Mouse (Mus musculus) midbrain, postnatal 0 days (tissue): ENCODE results near the gene Pacsin2. TPM values are rescaled to one million over a fixed set of nuclear protein-coding genes. Genes with fewer than 3 reads are reported as not detected.

Experiments
- ATAC-seq: fragments of 200-750 bp; cut with Nextera tagmentation; 2 replicates; pipeline ENCODE4 v1.8.0; 2017; ENCODE audit warnings: moderate number of reproducible peaks, mild to moderate bottlenecking, moderate TSS enrichment, moderate library complexity; ENCODE audit not compliant: low FRiP score
- DNase-seq: peaks from one replicate; pipeline ENCODE4 v3.0.0-alpha.2; 2015; ENCODE audit warnings: low spot score
- H3K27ac ChIP-seq: fragments of 300-500 bp; sonication (generic); 2 replicates; pipeline ENCODE4 v1.5.1; 2014; ENCODE audit warnings: low read depth, mild to moderate bottlenecking, low read length, mixed read lengths
- H3K27me3 ChIP-seq: fragments of 300-500 bp; sonication (generic); 2 replicates; pipeline ENCODE4 v1.6.1; 2014; ENCODE audit warnings: low read length, control low read depth, mixed read lengths; ENCODE audit not compliant: insufficient read depth
- H3K36me3 ChIP-seq: fragments of 300-500 bp; sonication (generic); 2 replicates; pipeline ENCODE4 v1.6.1; 2014; ENCODE audit warnings: low read length, control low read depth, mixed read lengths; ENCODE audit not compliant: insufficient read depth
- H3K4me1 ChIP-seq: fragments of 300-500 bp; sonication (generic); 2 replicates; pipeline ENCODE4 v1.6.1; 2014; ENCODE audit warnings: mild to moderate bottlenecking, control low read depth, antibody characterized with exemption, low read length, mixed read lengths; ENCODE audit not compliant: insufficient read depth
- H3K4me2 ChIP-seq: fragments of 300-500 bp; sonication (generic); 2 replicates; pipeline ENCODE4 v1.6.1; 2014; ENCODE audit warnings: low read depth, mild to moderate bottlenecking, low read length, mixed read lengths; ENCODE audit not compliant: poor library complexity, severe bottlenecking
- H3K4me3 ChIP-seq: fragments of 300-500 bp; sonication (generic); 2 replicates; pipeline ENCODE4 v1.5.1; 2014; ENCODE audit warnings: low read depth, mild to moderate bottlenecking, low read length, moderate library complexity
- H3K9ac ChIP-seq: fragments of 300-500 bp; sonication (generic); replicated peaks from 2 replicates; pipeline ENCODE4 v1.6.1; 2014; ENCODE audit warnings: mild to moderate bottlenecking, low read length, moderate library complexity, mixed read lengths; ENCODE audit not compliant: poor library complexity, severe bottlenecking
- H3K9me3 ChIP-seq: fragments of 300-500 bp; sonication (generic); 2 replicates; pipeline ENCODE4 v1.6.1; 2016; ENCODE audit warnings: low read length, control low read depth
- CTCF ChIP-seq: IDR thresholded peaks from 2 replicates; pipeline ENCODE4 v1.5.1; 2016; ENCODE audit warnings: antibody characterized with exemption, mild to moderate bottlenecking
- WGBS: fragments of 180-500 bp; shearing (Covaris S2); extraction: QIAGEN DNeasy Blood & Tissue Kit; methylation state at CpG from one replicate; pipeline ENCODE4 v1.1.7; 2014; 5-methylcytosine and 5-hydroxymethylcytosine counted together
- polyA plus RNA-seq: library from polyadenylated mRNA; unstranded; fragments of >200 nt; fragmentation: Nextera tagmentation; extraction: Ambion mirVana; gene quantifications from 2 replicates; pipeline ENCODE4 v1.2.1, GENCODE M21; 2015
- total RNA-seq: library from RNA; depleted of rRNA; stranded (reverse); fragments of >200 nt; gene quantifications from 2 replicates; pipeline ENCODE4 v1.2.3, GENCODE M21; 2014

Gene Pacsin2
- total and polyA plus RNA-seq, 2 experiments from 2014 or later: 14.6 to 16.2 TPM

GRCm38 (mm10) chr15:83493856-83494571 is 29.6 kb upstream of the Pacsin2 start:
- H3K9ac ChIP-seq: no peak overlapping the region

GRCm38 (mm10) chr15:83491891-83492290 is 27.5 kb upstream of the Pacsin2 start:
- H3K36me3 ChIP-seq: peaks cover 83% of the 10 kb centered on the region
- H3K9ac ChIP-seq: no peak overlapping the region
- DNase-seq (no peak), ATAC-seq (no peak)
- H3K4me1 ChIP-seq: no peaks in the 10 kb centered on the region
- TF ChIP-seq CTCF: no peak
- H3K4me2 ChIP-seq: no peak overlapping the region
- H3K4me3 ChIP-seq: no peak overlapping the region
- no peaks in the 10 kb centered on the region for H3K27me3 ChIP-seq
- no peak overlapping the region for H3K27ac ChIP-seq
- no peaks in the 10 kb centered on the region for H3K9me3 ChIP-seq
- 87% methylated on average over 5 of the region's 5 CpGs for WGBS

More at GRCm38 (mm10) chr15:83493856-83494571, 29.6 kb upstream of the Pacsin2 start:
- H3K27ac ChIP-seq: no peak overlapping the region
- H3K4me2 ChIP-seq: no peak overlapping the region
- no peak for DNase-seq
- no peaks in the 10 kb centered on the region for H3K9me3 ChIP-seq
- no peak overlapping the region for H3K4me3 ChIP-seq
- H3K4me1 ChIP-seq: no peaks in the 10 kb centered on the region
- H3K27me3 ChIP-seq: no peaks in the 10 kb centered on the region
- peaks cover 86% of the 10 kb centered on the region for H3K36me3 ChIP-seq
- 92% methylated on average over 7 of the region's 7 CpGs for WGBS
- ATAC-seq: no peak
- no peak for TF ChIP-seq CTCF

GRCm38 (mm10) chr15:83489471-83489870 is 25.1 kb upstream of the Pacsin2 start:
- Histone ChIP-seq H3K4me2 (no peak overlapping the region), H3K27me3 (no peaks in the 10 kb centered on the region), H3K4me3 (no peak overlapping the region), H3K9me3 (no peaks in the 10 kb centered on the region), H3K9ac (no peak overlapping the region), H3K4me1 (no peaks in the 10 kb centered on the region), H3K36me3 (peaks cover 72% of the 10 kb centered on the region), H3K27ac (no peak overlapping the region)
- DNase-seq (no peak), ATAC-seq (no peak)
- WGBS: 95% methylated on average over 20 of the region's 20 CpGs
- no peak for TF ChIP-seq CTCF

- Histone ChIP-seq H3K9ac (no peak overlapping the region), H3K4me1 (no peaks in the 10 kb centered on the region), H3K36me3 (peaks cover 63% of the 10 kb centered on the region), H3K4me3 (no peak overlapping the region), H3K4me2 (no peak overlapping the region), H3K27ac (no peak overlapping the region), H3K27me3 (no peaks in the 10 kb centered on the region), H3K9me3 (no peaks in the 10 kb centered on the region)
- no peak for TF ChIP-seq CTCF
- WGBS: 75% methylated on average over 9 of the region's 9 CpGs
- DNase-seq (no peak), ATAC-seq (no peak)
Measured at GRCm38 (mm10) chr15:83487477-83488115, 23.2 kb upstream of the Pacsin2 start.

- TF ChIP-seq CTCF: no peak
- no peaks in the 10 kb centered on the region for H3K9me3 ChIP-seq
- WGBS: 90% methylated on average over 10 of the region's 10 CpGs
- ATAC-seq (no peak), DNase-seq (no peak)
- no peaks in the 10 kb centered on the region for H3K4me1 ChIP-seq
- peaks cover 41% of the 10 kb centered on the region for H3K36me3 ChIP-seq
- no peak overlapping the region for H3K4me3 ChIP-seq
- no peak overlapping the region for H3K9ac ChIP-seq
- H3K27me3 ChIP-seq: no peaks in the 10 kb centered on the region
- no peak overlapping the region for H3K27ac ChIP-seq
- H3K4me2 ChIP-seq: no peak overlapping the region
Measured at GRCm38 (mm10) chr15:83484311-83484710, 19.9 kb upstream of the Pacsin2 start.

- Histone ChIP-seq H3K27ac (no peak overlapping the region), H3K27me3 (no peaks in the 10 kb centered on the region), H3K4me2 (no peak overlapping the region), H3K4me3 (no peak overlapping the region), H3K9ac (no peak overlapping the region), H3K9me3 (no peaks in the 10 kb centered on the region), H3K36me3 (peaks cover 36% of the 10 kb centered on the region), H3K4me1 (no peaks in the 10 kb centered on the region)
- 47% methylated on average over 2 of the region's 2 CpGs for WGBS
- DNase-seq (peak; percentile 29), ATAC-seq (no peak)
- peak; percentile 53 for TF ChIP-seq CTCF
Measured at GRCm38 (mm10) chr15:83483482-83483881, 19.1 kb upstream of the Pacsin2 start.
